Mouse (Mus musculus) left cerebral cortex, postnatal 25 days (tissue): ENCODE measurements around the gene Chrna7. TPM values are rescaled to one million over a fixed set of nuclear protein-coding genes. Genes with fewer than 3 reads are reported as not detected.

ENCODE experiments used
- DNase-seq, 2 experiments: peaks; one replicate each; pipeline ENCODE4 v3.0.0; 2022; ENCODE audit warnings: low spot score in 2 of 2, mixed read lengths in 1 of 2
- intact Hi-C: fragments of 180-260 bp; cut with DNase I; formaldehyde crosslinking; loops from one replicate; pipeline ENCODE4 v1.15.1; 2025
- total RNA-seq, 2 experiments: library from RNA; stranded (reverse); gene quantifications; 2 replicates each; pipeline ENCODE4 v1.2.3; 2021

Gene Chrna7
- total RNA-seq, 2 experiments from 2014 or later, result 23.6 to 26.9 TPM

- intact Hi-C loops, result no loop called here
- no peak for DNase-seq
Observed at GRCm38 (mm10) chr7:63109348-63109747, 103.0 kb downstream of the Chrna7 start.

- DNase-seq, result peak in 1 of 2 experiments; percentile 74
- intact Hi-C loops, result loop anchor here (10.0 kb wide), 1 partner anchor 131 kb away; no protein-coding TSS in a partner anchor
Observed at GRCm38 (mm10) chr7:63085954-63086353, 126.4 kb downstream of the Chrna7 start.

- no peak for DNase-seq
- intact Hi-C loops, result loop anchor here (10.0 kb wide), 1 partner anchor 130 kb away; no protein-coding TSS in a partner anchor
Observed at GRCm38 (mm10) chr7:63084351-63085003, 127.9 kb downstream of the Chrna7 start.

GRCm38 (mm10) chr7:63060996-63061395 lies 151.4 kb downstream of the Chrna7 start:
- DNase-seq, result peak in 1 of 2 experiments; percentile 17
- intact Hi-C loops, result no loop called here

Other genes starting within 250 kb of the Chrna7 start
- 10 to 100 TPM; 76.4 to 81.9 TPM for gene Otud7a, start 232.2 kb upstream of the Chrna7 start, total RNA-seq